Mouse (Mus musculus) embryonic stem cell, embryonic (primary cell): Measurements from ENCODE around the gene Cfap46.

Experiments
- CTCF ChIA-PET, 4 experiments: fragments of 300-600 bp in 2 of 4; fragments of 350-600 bp in 2 of 4; sonication (Branson Sonifier 250); formaldehyde crosslinking; loops; one replicate each; lab custom pipeline; 2022; ENCODE audit warnings: inconsistent platforms in 2 of 4; lab: Charles Lee
- POLR2A ChIA-PET, 4 experiments: fragments of 300-600 bp in 2 of 4; fragments of 350-600 bp in 2 of 4; sonication (Branson Sonifier 250); formaldehyde crosslinking; loops; one replicate each; lab custom pipeline; 2022; ENCODE audit warnings: antibody characterized with exemption in 4 of 4, inconsistent platforms in 1 of 4; lab: Charles Lee

The Cfap46 gene

DNA sequence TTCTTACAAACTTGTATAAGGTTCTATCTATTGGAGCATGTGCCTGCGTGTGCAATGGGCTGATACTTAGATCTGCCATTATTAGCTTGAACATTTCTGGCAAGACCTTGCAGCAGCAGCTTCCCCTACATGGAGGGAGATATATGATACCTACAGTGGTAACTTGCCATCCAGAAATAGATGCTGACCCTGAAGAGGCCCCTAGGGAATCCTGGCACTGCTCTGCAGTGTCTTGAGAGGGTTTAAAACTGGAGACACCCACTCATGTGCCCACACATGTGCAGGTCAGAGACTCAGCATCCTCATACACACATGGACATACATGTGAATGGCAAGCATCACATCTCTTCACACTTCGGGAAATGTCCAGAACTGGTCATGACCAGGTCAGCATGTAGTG, 119.5 kb downstream of the Cfap46 start:
- ChIA-PET POLR2A (interaction anchor here in 2 of 4 experiments (0.6 to 1.6 kb wide), 2 partner anchors 13 to 354 kb away, joined by 4 to 7 read pairs; no protein-coding TSS in a partner anchor), CTCF (no interaction called here)

DNA sequence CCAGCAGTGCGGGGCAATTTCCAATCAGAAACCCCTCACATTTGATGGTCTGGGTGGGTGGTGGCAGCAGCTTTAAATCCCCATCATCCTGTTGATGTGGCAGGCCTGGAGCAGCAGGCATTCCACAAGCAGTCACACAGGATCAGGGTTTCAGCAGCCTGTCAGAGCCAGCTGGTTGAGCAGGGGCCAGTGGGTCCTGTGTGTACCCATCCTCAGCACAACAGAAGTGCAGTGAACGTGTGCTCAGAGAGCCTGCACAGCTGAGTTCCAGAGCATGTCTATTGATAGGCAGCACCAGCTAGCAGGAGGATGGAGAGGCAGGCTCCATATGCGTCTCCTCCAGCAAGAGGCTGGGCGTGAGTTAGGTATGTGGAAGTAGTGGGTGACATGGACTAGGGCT, 120.2 kb downstream of the Cfap46 start:
- ChIA-PET CTCF (interaction anchor here in 1 of 4 experiments (1.0 kb wide), 1 partner anchor 330 kb away, joined by 3 read pairs; no protein-coding TSS in a partner anchor), POLR2A (interaction anchor here in 2 of 4 experiments (0.6 to 1.6 kb wide), 4 partner anchors 10 to 353 kb away, joined by 3 to 7 read pairs (median 4); no protein-coding TSS in a partner anchor)

DNA sequence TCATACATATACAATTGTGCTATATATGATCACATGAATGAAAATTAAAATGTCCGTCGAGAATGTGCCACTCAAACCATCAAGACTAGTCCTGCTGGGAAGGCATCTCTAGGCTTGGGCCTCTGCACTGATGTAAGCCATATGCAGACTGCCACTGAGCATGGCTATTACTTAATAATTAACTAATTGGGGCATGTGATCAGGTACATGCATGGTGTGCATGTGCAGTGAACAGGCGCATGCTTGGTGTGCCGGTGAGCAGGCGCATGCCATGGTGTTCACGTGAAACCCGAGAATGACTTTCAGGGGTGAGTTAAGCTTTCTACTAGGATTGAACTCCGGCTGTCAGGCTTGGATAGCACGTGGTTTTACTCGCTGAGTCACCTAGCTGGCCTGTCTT, 124.0 kb downstream of the Cfap46 start:
- CTCF ChIA-PET: no interaction called here
- POLR2A ChIA-PET: no interaction called here

DNA sequence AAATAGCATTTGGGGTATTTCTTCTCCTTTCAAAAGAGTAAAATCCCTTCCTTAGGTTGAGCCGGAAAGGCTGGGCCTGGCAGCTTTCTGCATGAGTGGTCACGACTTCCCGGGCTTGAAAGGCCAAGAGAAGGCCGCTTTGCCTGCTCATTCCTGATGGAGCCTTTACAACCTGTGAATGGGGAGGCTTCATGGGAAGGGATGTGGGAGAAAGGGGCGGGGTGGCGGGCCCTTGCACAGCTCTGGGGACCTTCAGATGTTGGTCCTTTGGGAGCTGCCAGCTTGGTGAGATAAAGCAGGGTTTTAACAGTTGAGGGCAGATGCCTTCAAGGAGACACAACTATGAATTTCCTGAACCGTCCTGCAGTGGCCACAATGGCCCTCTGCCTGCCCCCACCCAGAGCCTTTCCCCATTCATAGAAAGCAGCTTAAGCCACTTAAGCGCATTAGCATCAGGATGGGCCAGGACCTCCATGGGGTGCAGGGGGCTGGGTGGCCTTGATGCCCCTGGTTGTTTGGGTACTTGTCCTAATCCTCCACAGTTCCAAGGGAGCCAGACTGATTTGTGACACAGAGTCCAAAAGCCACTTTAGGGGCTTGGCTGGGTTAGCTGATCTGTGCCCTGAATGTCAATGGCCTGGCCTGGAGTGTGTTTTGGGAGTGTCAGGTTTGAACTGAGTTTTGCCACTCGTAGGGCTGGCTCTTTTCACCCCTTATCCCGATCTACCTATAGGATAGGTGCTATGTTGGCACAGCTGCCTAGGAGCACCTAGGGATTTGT, 126.7 kb downstream of the Cfap46 start:
- ChIA-PET POLR2A (no interaction called here), CTCF (interaction anchor here in 3 of 4 experiments (0.5 to 0.7 kb wide), 4 partner anchors 33 to 715 kb away, joined by 3 to 5 read pairs (median 4); no protein-coding TSS in a partner anchor)

DNA sequence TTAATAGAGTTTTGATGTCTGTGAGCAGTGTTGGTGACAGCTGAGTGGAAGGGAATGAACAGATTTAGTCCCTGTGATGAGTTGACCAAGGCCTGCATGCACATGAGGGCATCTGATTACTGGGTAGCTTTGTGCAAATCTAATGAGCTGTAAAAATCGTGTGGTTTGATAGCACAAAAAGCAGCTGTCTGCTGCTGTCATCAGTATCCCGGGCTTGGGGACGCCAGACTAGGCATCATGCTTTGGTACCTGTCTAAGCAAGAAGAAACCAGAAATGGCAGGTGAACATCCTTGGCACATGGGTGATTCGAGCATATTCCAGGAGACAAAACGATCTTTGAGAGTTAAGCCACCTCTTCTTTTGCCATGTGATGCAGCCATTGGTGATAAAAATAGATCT, 127.3 kb downstream of the Cfap46 start:
- POLR2A ChIA-PET: no interaction called here
- CTCF ChIA-PET: interaction anchor here in 1 of 4 experiments (0.7 kb wide), 1 partner anchor 34 kb away, joined by 5 read pairs; no protein-coding TSS in a partner anchor

DNA sequence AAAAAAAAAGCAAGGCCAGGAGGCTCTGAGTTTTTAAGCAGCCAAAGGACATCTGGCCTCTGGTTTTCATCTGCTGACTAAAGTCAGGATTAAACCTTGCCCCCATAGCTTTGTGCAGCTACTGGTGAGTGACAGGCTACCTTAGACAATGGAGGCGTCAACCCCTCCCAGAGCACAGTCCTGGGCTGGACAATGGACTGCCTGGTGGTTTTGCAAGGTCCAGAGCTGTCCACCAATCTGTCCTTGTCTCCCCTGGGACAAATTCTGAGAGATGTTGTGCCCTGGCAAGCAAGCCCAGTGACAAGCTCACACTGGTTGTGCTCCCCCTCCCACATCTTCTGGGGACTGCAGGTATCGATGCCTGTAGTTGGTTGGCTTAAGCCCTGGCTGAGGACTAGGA, 132.1 kb downstream of the Cfap46 start:
- CTCF ChIA-PET: interaction anchor here in 2 of 4 experiments (0.7 to 1.3 kb wide), 3 partner anchors 84 to 248 kb away, joined by 3 to 4 read pairs (median 4); no protein-coding TSS in a partner anchor
- POLR2A ChIA-PET: interaction anchor here in 1 of 4 experiments (0.6 to 1.3 kb wide), 2 partner anchors 12 to 418 kb away, joined by 3 to 7 read pairs; no protein-coding TSS in a partner anchor
